Mouse (Mus musculus) T-helper 17 cell (primary cell): ENCODE measurements around the gene Hirip3.
"Not testable (repeated sequence)": the region's sequence is repeated elsewhere in the genome, so short reads cannot be mapped to it uniquely, and the experiment has no call there.

ENCODE experiments used
- in situ Hi-C, 2 experiments: fragments of 300-600 bp; cut with MboI, MseI; formaldehyde crosslinking; loops; 1 replicate in 1 of 2; 2 replicates in 1 of 2; pipeline ENCODE4 v1.15.1; 2025; ENCODE audit warnings: high pct_unique_total_duplicates in 2 of 2

Gene Hirip3

GRCm38 (mm10) chr7:126899781-126900180 is 38.0 kb downstream of the Hirip3 start:
- in situ Hi-C loops, result not testable (repeated sequence)

- in situ Hi-C loops, result no loop called here
Observed at GRCm38 (mm10) chr7:126905590-126905989, 43.8 kb downstream of the Hirip3 start.

DNA sequence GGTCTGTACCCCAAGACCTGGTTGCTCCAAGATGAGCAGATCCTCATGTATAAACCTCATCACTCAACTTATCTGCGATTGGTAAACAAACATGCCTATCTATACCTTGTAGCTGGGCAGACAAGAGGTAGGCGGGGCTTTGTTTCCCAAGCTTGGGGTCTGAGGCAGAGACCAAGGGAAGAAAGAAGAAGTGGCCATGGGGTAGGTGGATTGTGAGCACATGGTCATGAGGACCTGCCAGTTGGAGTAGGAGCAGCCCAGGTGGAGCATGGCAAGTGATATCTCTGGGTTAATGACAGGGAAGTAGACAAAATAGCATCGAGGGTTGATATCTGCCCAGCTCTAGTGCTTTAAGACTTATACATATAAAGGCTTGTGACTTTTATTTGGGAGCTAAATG is 53.1 kb downstream of the Hirip3 start:
- in situ Hi-C loops, result loop anchor here in 1 of 2 experiments (10.0 kb wide), 1 partner anchor 100 kb away; no protein-coding TSS in a partner anchor
